Mouse (Mus musculus): ENCODE data around the gene Gm20388.

Gene Gm20388

GRCm38 (mm10) chr8:122086064-122086463 is 2175.4 kb downstream of the Gm20388 start:
- DNase-seq (ENCODE audit: low read depth in 2 of 2, low spot score in 2 of 2) = no peak

DNA sequence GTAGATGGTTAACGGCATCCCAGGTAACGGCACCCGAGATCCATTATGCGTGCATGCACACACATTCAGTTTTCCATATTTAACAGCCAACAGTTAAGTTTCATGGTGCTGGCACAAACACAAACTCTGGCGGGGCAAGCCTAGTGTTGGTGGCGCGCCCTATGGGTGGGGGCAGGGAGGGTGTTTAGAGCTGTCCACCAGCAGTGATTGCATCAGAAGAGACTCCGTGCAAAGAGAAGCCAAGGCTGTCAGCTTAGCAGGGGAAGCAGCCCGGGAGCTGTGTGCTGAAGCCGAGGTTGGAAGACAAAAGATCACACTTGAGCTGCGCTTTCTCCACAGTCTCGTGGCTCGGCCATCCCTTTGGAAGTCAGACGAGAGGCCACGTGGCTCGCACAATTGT is 2178.0 kb downstream of the Gm20388 start:
- DNase-seq (ENCODE audit: low read depth in 2 of 2, low spot score in 2 of 2) = no peak

- DNase-seq (ENCODE audit: low read depth in 2 of 2, low spot score in 2 of 2) = no peak
Measured at GRCm38 (mm10) chr8:122089186-122089700, 2178.6 kb downstream of the Gm20388 start.

- DNase-seq (ENCODE audit: low read depth in 2 of 2, low spot score in 2 of 2) = no peak
Measured at GRCm38 (mm10) chr8:122092476-122092875, 2181.8 kb downstream of the Gm20388 start.

- DNase-seq (ENCODE audit: low read depth in 2 of 2, low spot score in 2 of 2) = no peak
Measured at GRCm38 (mm10) chr8:122098766-122099165, 2188.1 kb downstream of the Gm20388 start.

DNA sequence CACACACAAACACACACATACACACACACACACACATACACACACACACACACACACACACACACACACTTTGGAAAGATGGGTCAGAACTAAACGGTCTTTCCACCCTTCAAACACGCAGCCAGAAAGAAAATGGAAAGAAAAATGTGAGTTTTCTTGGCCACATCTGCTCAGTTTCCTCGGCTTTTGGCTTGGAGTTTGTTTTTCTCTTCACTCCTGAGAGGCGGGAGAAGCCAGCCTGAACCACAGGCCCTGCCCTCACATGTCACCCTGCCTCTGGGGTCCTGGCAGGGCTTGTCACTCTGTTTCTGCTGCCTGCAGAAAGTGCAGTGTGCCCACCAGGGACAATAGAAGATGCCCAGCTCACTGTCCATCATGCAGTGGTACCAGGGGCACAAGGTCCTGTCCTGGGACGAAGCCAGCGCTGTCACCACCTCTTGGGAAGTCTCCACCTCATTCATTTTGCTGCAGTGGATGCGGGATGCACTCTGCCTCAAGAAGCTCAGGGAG is 2189.1 kb downstream of the Gm20388 start:
- DNase-seq (ENCODE audit: low read depth in 2 of 2, low spot score in 2 of 2) = no peak

DNA sequence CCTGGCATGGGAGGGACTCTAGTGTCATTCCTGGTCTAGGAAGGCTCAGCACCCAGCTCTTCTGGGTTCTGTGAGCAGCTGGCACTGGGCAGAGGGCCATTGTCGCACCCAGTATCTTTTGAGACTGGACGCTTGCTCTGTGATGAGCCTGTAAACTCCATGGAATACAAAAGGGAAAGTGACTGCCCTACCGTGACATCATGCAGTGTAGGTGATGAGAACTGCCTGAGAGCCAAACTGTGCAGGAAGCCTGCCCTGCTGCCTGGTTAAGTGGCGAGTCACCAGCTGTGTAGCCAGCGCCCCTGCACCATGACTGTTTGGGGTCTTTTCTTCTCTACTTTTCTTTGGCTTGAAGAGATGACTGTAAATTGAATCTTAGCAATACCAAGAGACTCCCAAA is 2191.2 kb downstream of the Gm20388 start:
- DNase-seq (ENCODE audit: low read depth in 2 of 2, low spot score in 2 of 2) = no peak

GRCm38 (mm10) chr8:122102286-122102685 is 2191.6 kb downstream of the Gm20388 start:
- DNase-seq (ENCODE audit: low read depth in 2 of 2, low spot score in 2 of 2) = no peak

- no peak for DNase-seq (ENCODE audit: low read depth in 2 of 2, low spot score in 2 of 2)
Measured at GRCm38 (mm10) chr8:122103241-122103640, 2192.6 kb downstream of the Gm20388 start.

DNA sequence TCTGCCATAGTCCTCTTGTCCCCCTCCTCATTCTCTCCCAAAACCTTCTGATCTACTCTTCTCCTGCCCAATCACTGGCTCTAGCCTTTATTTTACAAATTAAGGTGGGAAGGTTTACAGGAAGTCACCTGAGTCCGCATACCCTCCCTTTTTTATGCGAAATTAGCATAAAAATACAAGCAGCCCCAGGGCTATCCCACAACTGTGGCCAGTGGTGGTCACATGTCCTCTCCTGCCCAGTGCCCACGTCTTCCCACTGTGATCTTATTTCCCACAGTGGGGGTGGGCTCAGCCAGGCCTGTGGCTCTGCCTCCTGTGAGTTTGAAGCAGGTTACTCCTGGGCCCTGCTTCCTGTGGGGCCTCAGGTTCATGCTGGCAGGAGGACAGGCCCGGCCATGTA is 2194.0 kb downstream of the Gm20388 start:
- DNase-seq (ENCODE audit: low read depth in 2 of 2, low spot score in 2 of 2) = no peak

DNA sequence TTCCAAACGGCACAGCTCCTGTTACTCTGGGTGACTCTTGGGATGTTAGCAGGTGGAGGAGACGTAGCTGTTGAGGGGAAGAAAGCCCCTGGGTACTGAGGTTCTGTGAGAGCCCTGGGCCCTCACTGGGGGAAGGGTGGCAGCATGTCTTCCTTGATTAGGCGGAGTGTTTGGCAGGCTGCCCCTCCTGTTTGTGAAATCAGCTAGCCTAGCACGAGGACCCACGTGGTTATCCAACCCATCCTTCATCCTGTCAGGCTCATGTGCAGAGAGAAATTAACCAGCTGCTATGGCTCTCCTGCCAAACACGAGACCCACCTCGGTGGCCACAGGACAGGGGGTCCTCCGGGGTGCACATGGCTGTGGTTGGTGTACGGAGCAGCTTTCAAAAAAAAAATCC is 2195.6 kb downstream of the Gm20388 start:
- DNase-seq (ENCODE audit: low read depth in 2 of 2, low spot score in 2 of 2) = no peak

DNA sequence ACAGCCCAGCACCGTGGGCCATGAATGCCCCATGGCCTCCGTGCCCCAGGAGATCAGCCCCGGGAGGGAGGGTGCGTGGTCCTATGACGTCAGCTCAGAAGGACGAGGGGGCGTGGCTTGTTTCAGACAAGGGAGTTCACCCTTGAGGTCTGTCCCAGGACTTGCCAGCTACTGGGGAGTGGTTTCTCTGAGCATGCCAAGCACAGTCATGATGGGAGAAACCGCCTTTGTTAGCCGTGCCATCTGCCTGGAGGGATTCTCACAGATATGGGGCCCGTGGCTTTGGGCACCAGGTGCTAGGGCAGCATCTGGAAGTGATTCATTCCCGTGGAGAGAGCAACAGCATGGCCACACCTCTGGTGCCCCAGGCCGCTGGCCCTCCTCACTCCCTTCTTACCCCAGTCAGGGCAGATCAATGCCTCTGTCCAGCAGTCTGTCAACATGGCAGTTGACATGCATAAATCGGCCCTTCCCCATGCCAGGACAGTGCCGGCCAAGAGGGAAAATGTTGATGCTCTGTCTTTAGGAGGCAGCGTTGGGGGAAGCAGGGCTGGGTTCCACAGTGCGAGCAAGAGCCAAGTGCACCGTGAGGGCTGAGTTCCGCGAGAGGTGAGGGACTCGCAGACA is 2199.7 kb downstream of the Gm20388 start:
- no peak for DNase-seq (ENCODE audit: low read depth in 2 of 2, low spot score in 2 of 2)

GRCm38 (mm10) chr8:122110867-122111253 is 2200.2 kb downstream of the Gm20388 start:
- no peak for DNase-seq (ENCODE audit: low read depth in 2 of 2, low spot score in 2 of 2)

DNA sequence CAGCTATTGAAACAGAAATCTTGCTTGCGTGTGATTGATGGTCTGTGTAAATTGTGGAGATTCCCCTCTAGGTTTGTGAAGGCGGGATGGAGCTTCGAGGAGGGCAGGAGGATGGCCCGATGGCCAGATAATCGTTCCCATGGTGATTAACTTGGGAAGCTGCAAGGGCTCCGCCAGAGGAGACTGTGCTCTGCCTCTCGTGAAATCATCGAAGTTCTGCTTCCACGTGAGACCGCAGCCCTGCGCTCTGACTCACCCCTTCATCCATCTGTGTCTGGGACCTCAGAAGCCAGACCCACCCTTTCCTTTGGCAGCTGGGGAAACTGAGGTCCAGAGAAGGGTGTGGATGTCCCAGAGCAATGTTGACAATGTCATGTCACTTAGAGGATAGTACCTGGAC is 2201.1 kb downstream of the Gm20388 start:
- DNase-seq (ENCODE audit: low read depth in 2 of 2, low spot score in 2 of 2) = no peak

DNA sequence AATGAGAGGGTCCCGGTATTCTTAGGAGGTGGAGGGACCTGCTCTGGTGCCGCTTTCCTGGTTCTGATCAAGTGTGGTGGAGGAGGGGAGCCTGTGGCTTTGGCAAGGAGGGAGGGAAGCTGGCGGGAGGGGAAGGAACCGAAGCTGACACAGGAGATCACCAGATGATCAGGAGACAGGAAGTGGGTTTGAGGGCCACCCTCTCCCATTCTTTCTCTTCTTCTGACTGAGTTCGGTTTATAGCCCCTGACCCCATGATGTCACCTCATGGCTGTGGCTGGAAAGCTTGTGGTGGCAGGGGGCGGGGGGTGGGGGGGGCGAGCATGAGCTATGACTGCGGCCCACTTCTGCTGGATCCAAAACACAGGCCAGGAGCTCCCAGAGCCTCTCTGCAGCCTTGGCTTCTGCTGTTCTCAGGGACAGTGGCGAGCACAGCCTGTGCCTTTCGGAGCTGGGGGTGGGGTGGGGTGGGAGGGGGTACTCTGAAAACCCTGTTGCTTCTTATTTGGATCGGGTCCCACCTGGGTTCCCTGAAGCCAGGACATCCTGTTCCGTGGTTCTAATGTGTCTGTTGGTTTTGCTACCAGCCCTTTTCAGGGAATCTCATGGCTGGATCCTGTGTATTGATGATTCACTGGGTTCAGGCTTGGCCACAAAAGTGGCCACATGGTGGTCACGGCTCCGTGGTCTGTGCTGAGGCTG is 2201.8 kb downstream of the Gm20388 start:
- no peak for DNase-seq (ENCODE audit: low read depth in 2 of 2, low spot score in 2 of 2)

DNA sequence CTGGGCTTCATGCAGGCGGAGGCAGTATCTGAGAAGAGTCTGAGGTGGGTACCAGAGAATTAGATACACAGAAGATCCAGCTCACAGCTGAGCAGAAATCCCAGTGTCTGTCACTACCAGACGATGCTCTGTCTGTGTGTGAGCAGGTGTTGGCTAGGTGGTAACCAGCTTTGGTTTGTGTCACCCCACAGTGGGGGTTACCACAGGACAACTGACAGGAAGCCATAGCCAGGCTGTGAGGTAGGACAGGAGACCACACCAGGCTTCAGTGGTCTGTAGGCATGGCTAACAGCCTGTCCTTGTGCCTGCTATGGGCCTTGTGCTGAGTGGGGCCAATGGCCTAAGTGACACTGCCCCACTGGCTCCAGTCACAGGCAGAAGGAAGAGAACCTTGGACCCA is 2204.2 kb downstream of the Gm20388 start:
- no peak for DNase-seq (ENCODE audit: low read depth in 2 of 2, low spot score in 2 of 2)

- no peak for DNase-seq (ENCODE audit: low read depth in 2 of 2, low spot score in 2 of 2)
Measured at GRCm38 (mm10) chr8:122116716-122117357, 2206.2 kb downstream of the Gm20388 start.

GRCm38 (mm10) chr8:122118097-122118496 is 2207.5 kb downstream of the Gm20388 start:
- DNase-seq (ENCODE audit: low read depth in 2 of 2, low spot score in 2 of 2) = no peak

- no peak for DNase-seq (ENCODE audit: low read depth in 2 of 2, low spot score in 2 of 2)
Measured at GRCm38 (mm10) chr8:122118536-122118935, 2207.9 kb downstream of the Gm20388 start.

DNA sequence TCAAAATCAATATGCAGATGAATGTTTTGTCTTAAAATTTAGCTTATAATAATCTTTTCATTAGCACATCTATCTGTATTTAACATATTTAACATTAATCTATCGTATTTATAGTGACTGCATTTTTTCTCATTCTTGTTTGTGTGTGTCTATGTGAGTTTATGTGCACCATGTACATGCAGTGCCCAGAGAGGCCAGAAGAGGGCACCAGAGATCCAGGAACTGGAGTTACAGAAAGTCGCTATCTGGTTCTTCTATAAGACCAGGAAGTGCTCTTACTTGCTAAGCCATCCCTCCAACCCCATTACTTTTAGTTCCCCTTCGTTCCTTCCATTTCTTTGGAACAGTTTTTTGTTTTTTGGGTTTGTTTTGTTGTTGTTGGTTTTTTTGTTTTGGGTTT is 2213.7 kb downstream of the Gm20388 start:
- DNase-seq (ENCODE audit: low read depth in 2 of 2, low spot score in 2 of 2) = no peak

GRCm38 (mm10) chr8:122126659-122127058 is 2216.0 kb downstream of the Gm20388 start:
- no peak for DNase-seq (ENCODE audit: low read depth in 2 of 2, low spot score in 2 of 2)

- no peak for DNase-seq (ENCODE audit: low read depth in 2 of 2, low spot score in 2 of 2)
Measured at GRCm38 (mm10) chr8:122134121-122134529, 2223.5 kb downstream of the Gm20388 start.
